Mouse (Mus musculus) megakaryocyte-erythroid progenitor cell, adult 5 weeks (primary cell): ENCODE data around the gene Grid1. TPM values are rescaled to one million over a fixed set of nuclear protein-coding genes. Genes with fewer than 3 reads are reported as not detected.

Source experiments
- polyA plus RNA-seq: library from polyadenylated mRNA; stranded (reverse); fragments of >175 nt; gene quantifications from 2 replicates; pipeline ENCODE4 v1.2.3, GENCODE M21; 2012

Gene Grid1
- not detected in 2 replicates for polyA plus RNA-seq

DNA sequence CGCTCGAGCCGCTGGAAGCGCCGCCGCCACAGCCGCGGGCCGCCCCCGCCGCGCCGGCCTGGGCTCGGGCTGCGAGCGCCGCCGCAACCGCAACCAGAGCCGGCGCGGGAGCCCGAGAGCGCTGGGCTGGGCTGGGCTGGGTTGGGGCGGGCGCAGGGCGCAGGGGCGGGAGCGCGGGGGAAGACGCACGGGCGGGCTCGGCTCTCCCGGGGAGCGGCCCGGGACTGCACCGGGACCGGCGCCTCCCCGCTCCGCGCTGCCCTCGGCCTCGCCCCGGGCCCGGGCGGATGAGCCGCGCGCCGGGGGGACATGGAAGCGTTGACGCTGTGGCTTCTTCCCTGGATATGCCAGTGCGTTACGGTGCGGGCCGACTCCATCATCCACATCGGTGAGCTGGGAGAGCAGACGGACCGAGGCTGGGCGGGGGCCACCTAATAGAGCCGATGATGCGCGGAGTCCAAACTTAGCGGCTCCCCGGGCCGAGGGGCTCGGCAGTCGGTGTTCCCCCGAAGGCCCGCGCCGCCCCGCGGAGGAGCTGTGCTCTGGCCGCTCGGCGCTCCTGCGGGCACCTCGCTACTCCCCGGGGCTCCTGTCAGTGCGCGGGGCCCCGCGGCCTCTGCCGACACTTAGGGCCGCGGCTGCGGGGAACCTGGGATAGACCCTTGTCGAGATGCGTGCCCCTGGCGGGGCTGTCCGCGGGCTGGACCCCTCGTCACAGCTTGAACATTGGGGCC is at the start of gene Grid1:
Gene Grid1, plus strand, starts transcription at position 190 of the 734 bp plus-strand sequence.

Other genes with a start within 250 kb of the Grid1 start
- gene Ldb3, start 231.4 kb upstream of the Grid1 start, polyA plus RNA-seq: not detected in 2 replicates
- gene Opn4, start 220.0 kb upstream of the Grid1 start, polyA plus RNA-seq: not detected in 2 replicates
- gene Wapl, start 146.2 kb upstream of the Grid1 start, polyA plus RNA-seq: 11.4 and 14.8 TPM in 2 replicates